ENCODE assay signal across 15 mouse cellular contexts in genomic region chr16:61381979-61382378, GRCm38 (mm10).
"Had no signal": no experiment of that assay in that cellular context is flagged by ENCODE, and none has a peak within 500 bp of the region (broad histone marks: within the 10 kb centered on the region; RNA-seq: fewer than 3 reads in every experiment).

No protein-coding gene starts in this region.

- H3K36me3 ChIP-seq: liver, embryonic 13.5 days had no signal

- DNase-seq: kidney, adult 9 months; kidney, postnatal 14 days; kidney, postnatal 4 days; layer of hippocampus, adult 9-11 months; liver, embryonic 13.5 days; lung, adult 2 months; lung, postnatal 14 days; lung, postnatal 4 days; midbrain, embryonic 14.5 days; right cerebral cortex, adult 18-20 months; right cerebral cortex, postnatal 14 days; right cerebral cortex, postnatal 4 days; thymus, postnatal 25 days had no signal

- H3K4me3 ChIP-seq: liver, embryonic 13.5 days had no signal

- H3K9me3 ChIP-seq: liver, embryonic 13.5 days had no signal

- H3K4me2 ChIP-seq: liver, embryonic 13.5 days; midbrain, embryonic 11.5 days had no signal

- H3K4me1 ChIP-seq: liver, embryonic 13.5 days had no signal

- H3K27me3 ChIP-seq: liver, embryonic 13.5 days had no signal

- H3K27ac ChIP-seq: liver, embryonic 13.5 days; stomach, postnatal 0 days had no signal

- H3K9ac ChIP-seq: liver, embryonic 13.5 days had no signal
